In genomic region chr16:31589576-31589975, GRCm38 (mm10) we compare ENCODE assay signal across 9 mouse cellular contexts.
DNase-seq lines count a peak whose midpoint lies in the region; ATAC-seq lines count a peak whose summit lies in the region.
"Had no signal": no experiment of that assay in that cellular context is flagged by ENCODE, and none has a peak within 500 bp of the region (broad histone marks: within the 10 kb centered on the region; RNA-seq: fewer than 3 reads in every experiment).

No protein-coding gene starts in this region.

- H3K27me3 ChIP-seq in lung, embryonic 15.5 days = no peaks in the 10 kb centered on the region
- H3K27me3 ChIP-seq in neural tube, embryonic 15.5 days (replicated peaks) = no peaks in the 10 kb centered on the region

- no peaks in the 10 kb centered on the region for H3K36me3 ChIP-seq in lung, embryonic 15.5 days
- H3K36me3 ChIP-seq in neural tube, embryonic 15.5 days = no peaks in the 10 kb centered on the region

- peaks cover 36% of the 10 kb centered on the region for H3K4me1 ChIP-seq in lung, embryonic 15.5 days
- H3K4me1 ChIP-seq in neural tube, embryonic 15.5 days = peaks cover 40% of the 10 kb centered on the region

- no peaks in the 10 kb centered on the region for H3K9me3 ChIP-seq in lung, embryonic 15.5 days
- no peaks in the 10 kb centered on the region for H3K9me3 ChIP-seq in neural tube, embryonic 15.5 days (replicated peaks)

- H3K27ac ChIP-seq in lung, embryonic 15.5 days = peak overlapping the region; percentile 54
- peak overlapping the region; percentile 58 for H3K27ac ChIP-seq in neural tube, embryonic 15.5 days (replicated peaks)

- H3K4me3 ChIP-seq in lung, embryonic 15.5 days = no peak overlapping the region
- H3K4me3 ChIP-seq in neural tube, embryonic 15.5 days (replicated peaks) = no peak overlapping the region

- DNase-seq in embryo, embryonic 11 days = peak; percentile 35
- DNase-seq in embryo, embryonic 10.5 days (ENCODE audit: low spot score) = no peak
- no peak for DNase-seq in lung, postnatal 10 days
- DNase-seq in gastrocnemius, adult 8-10 months (ENCODE audit: low spot score in 2 of 2) = peak; percentile 51 to 62
- DNase-seq in layer of hippocampus, postnatal 14 days (ENCODE audit: low spot score in 2 of 2) = no peak
- no peak for DNase-seq in testis, postnatal 14 days (ENCODE audit: low spot score)
- DNase-seq: kidney, postnatal 10 days had no signal

- 44% methylated on average over 6 of the region's 6 CpGs for WGBS in lung, embryonic 15.5 days
- whole genome bisulfite sequencing in neural tube, embryonic 15.5 days = 19% methylated on average over 6 of the region's 6 CpGs

- no peak overlapping the region for H3K9ac ChIP-seq in lung, embryonic 15.5 days
- no peak overlapping the region for H3K9ac ChIP-seq in neural tube, embryonic 15.5 days (replicated peaks)

- H3K4me2 ChIP-seq in lung, embryonic 15.5 days = no peak overlapping the region
- H3K4me2 ChIP-seq in neural tube, embryonic 15.5 days = no peak overlapping the region

- no peak for ATAC-seq in lung, embryonic 15.5 days (ENCODE audit: borderline replicate concordance, extremely low read depth, low FRiP score, low TSS enrichment)
- no peak for ATAC-seq in neural tube, embryonic 15.5 days (ENCODE audit: low FRiP score)

Comparison
In these comparisons a context has a peak if more than half of its experiments do, and no peak if none do; other contexts are left out.
1. DNase-seq: peak in embryo, embryonic 11 days (single experiment) and gastrocnemius, adult 8-10 months (2 of 2); none in embryo, embryonic 10.5 days (single experiment), lung, postnatal 10 days (single experiment), layer of hippocampus, postnatal 14 days (0 of 2) and testis, postnatal 14 days (single experiment).